Mouse (Mus musculus) liver, embryonic 14.5 days (tissue): ENCODE measurements around the gene St5.

Experiments
- CTCF ChIP-seq: IDR thresholded peaks from 2 replicates; pipeline ENCODE4 v1.5.1; 2016; ENCODE audit warnings: antibody characterized with exemption, low read depth, control low read depth
- EP300 ChIP-seq: IDR thresholded peaks from 2 replicates; pipeline ENCODE4 v1.6.1; 2016; ENCODE audit warnings: antibody characterized with exemption, low read depth

DNA sequence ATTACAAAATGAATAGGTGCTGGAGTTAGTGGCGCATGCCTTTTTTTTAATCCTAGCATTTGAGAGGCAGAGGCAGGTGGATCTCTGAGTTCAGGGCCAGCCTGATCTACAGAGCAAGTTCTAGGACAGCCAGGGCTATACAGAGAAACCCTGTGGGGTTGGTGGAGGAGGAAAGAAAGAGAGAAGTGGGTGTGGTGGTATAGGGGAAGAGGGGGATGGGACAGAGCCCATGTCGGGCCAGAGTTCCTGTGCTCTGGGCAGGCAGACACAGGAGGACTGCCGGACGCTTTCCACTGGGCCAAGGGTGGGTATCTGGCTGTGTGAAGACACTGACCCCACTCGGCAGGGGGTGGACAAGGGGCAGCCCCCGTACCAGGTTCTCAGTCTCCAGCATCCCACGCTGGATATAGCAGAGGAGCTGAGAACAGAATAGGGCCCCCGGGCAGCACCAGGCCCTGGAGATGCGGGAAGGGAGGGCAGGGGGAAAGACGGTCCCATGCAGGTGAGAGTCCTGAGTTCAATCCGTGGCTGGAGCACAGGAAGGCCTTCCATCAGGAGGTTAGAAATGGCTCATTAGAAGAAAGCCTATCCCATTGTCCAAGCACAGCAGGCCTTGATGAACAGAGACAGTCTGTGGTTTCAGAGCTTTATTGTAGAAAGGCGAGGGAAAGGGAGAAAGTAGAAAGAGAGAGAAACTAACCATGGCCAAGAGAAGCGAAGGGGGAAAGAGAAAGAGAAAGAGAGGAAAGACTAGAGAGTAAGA lies 8.6 kb downstream of the St5 start:
- TF ChIP-seq CTCF (no peak), EP300 (no peak)
